Mouse (Mus musculus) spleen, postnatal 4 days (tissue): ENCODE measurements at regions not wholly inside any gene's neighbourhood (a gene's known extent, or its start where the extent isn't known, plus 50 kb on each side); places are given as distances from the start of the nearest gene placed in this dataset.

ENCODE experiments used
- DNase-seq, 2 experiments: peaks; one replicate each; pipeline ENCODE4 v3.0.0; 2022; ENCODE audit warnings: low spot score in 2 of 2

- no peak for DNase-seq
Observed at GRCm38 (mm10) chr5:75762374-75762773, 187.7 kb downstream of the Kit start.

DNA sequence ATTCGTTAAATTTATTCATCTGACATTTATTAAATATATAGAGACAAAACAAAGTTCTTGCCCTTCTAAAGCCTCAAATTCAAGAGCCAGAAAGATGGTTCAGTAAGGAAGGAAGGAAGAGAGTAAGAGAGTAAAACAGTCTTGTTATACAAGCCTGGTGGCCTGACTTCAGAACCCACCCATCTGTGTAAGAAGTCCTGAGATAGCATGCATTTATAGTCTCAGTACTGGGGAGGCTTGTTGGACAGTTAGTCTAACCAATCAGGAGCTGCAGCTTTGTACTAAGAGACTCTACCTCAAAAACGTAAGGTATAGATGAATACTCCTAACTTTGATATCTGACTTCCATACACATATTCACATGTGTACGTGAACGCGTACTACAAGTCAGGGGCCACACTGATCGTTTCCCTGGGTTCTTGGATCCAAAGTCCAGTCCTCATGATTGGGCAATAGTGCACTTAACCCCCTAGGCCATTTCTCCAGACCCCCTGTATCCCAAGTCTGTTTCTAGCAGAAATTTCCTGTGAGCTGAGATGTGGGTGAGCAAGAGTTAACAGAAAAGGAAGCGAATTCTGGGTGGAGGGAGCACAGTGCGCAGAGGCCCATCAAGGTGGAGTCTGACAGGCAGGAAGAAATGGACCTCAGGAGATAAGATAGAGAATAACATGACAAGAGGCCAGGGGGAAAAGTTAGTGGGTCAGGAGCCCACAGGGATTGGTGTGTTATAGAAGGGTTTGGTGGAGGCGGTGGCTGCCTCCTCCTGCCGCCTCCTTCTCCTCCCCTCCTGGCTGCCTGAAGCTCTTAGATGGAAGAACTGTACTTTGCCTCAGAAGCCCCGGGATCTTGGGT, 187.0 kb downstream of the Kit start:
- no peak for DNase-seq

DNA sequence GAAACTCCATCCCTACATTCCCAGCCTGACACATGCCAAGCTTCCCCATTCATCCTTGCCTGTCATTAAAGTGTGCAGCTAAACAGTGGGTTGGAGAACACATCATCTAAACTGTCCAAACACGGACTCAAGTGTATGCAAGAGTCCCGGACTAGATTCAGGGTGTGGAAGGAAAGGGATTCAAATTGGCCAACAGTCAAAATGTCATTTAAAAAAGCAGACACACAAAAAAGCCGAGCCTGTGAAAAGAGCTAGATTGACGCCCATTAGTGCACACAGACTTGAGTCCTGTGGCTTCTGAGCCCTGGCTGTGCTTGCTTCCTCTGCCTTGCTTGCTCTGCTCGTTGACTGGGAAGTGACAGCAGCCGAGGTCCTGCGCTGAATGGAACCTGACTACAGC, 181.5 kb downstream of the Kit start:
- no peak for DNase-seq

DNA sequence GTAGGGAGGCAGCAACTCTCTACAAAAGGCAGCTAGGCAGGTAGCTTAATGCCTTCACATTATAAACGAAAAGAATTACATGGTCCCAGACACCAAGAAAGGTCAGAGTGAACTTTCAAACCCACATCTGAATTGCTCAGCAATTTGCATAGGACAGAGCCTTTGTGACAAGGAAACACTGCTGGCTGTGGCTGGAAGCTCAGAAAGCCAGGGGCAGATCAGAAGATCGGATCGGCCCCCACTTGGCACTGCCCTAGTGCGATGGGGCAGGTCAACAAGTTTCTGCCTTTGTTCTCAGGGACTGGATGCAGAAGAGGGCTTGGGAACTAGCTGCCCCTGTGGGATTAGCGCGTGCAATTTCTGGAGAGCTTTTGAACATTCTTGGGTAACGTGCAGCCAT, 179.6 kb downstream of the Kit start:
- no peak for DNase-seq

DNA sequence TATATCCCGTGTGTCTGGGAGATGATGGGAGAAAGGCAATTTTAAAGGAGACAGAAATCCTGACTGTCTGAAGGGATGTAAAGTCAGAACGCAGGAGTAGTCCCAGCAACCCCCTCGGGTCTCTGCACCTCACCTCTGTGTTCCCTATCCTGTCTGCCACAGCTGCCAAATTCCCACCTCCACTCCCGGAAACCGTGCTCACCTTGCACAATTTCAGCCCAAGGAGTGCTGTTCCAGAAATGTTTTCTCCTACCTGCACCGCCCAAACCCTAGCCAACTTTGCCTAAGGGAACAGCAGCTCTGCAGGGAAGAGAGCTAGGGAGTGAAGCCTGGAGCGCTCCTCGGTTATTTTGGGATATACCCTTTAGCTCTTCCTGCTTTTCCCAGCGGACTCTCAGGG, 170.6 kb downstream of the Kit start:
- DNase-seq = no peak

DNA sequence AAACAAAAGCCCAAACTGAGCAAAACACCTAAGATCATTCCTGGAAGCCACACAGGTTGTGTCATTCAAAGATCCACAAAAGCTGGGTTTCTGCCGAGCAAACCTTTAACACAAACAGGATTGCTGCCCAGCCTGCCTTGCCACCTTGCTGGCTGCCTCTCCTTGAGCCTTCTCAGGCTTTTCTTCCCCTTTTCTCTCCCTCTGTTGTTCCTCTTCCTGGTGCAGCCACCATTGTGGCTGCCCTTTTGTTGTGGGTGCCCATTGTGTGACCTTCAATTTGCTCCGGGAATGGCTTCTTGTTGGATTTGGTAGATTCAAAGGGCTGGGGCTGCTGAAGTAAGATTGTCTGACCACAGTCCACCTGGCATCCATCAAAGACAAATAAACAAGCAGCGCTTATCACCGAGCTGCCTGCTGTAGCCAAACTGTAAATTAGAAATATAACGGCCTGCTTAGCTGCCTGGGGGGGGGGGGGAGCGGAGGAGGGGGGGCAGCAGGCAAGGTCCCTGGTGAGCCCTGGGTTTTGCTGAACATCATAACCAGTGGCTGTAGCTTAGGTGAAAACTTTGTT, 169.8 kb downstream of the Kit start:
- DNase-seq = no peak

GRCm38 (mm10) chr5:75739336-75739735, 164.6 kb downstream of the Kit start:
- DNase-seq = no peak

GRCm38 (mm10) chr5:75738445-75738844, 163.7 kb downstream of the Kit start:
- no peak for DNase-seq

- DNase-seq = no peak
Observed at GRCm38 (mm10) chr5:75737752-75738151, 163.0 kb downstream of the Kit start.

DNA sequence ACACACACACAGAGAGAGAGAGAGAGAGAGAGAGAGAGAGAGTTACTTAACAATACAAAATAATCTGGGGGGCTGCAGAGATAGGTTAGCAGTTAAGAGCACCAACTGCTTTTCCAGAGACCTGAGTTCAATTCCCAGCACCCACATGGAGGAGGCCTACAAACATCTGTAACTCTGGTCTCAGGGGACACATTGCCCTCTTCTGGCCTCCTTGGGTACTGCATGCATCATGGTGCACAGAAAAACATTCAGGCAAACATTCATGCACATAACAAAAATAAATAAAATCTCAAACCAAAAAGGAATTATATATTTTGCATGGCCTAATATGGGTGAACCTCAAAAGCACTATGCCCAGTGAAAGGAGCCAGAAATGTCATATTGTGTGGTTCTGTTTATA, 161.6 kb downstream of the Kit start:
- DNase-seq = no peak

DNA sequence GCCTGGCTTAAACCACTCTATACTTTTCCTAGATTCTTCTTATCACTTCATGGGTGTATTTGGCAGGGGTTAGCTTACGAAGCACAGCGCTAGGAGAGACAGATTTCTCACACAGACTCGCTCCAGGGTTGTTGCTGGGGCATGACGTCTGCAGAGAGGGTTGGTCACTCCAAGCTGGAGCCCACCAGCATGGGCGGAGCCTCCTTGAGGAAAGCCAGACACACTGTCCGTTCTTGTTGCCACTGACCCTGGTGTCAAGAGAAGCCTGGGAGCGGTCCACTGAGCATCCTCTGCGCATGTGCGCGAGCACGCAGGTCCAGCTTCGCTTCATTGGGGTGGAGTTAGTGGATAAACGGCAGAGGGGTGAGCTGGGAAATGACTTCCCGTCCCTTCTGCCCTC, 159.8 kb downstream of the Kit start:
- no peak for DNase-seq

GRCm38 (mm10) chr5:75734043-75734442, 159.3 kb downstream of the Kit start:
- no peak for DNase-seq

GRCm38 (mm10) chr5:75731236-75731635, 156.5 kb downstream of the Kit start:
- DNase-seq = no peak

DNA sequence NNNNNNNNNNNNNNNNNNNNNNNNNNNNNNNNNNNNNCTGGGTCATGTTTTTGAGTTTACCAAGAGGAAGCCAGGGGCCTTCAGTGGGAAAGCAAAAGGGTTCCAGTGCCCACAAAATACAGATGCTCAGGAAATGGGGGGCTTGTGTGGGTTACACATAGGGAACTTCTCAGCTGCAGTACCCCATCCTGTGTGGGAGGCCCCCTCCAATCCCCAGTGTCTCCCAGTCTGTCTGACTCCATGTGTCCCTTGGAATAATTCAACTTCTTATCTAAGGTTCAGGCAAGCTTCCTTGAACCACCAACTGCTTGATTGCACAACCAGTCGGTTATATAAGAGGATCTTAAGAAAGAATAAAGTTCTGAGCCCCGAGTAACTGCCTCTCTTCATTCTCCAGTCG, 156.0 kb downstream of the Kit start:
- DNase-seq = no peak

GRCm38 (mm10) chr5:75721291-75721690, 146.6 kb downstream of the Kit start:
- DNase-seq = no peak

DNA sequence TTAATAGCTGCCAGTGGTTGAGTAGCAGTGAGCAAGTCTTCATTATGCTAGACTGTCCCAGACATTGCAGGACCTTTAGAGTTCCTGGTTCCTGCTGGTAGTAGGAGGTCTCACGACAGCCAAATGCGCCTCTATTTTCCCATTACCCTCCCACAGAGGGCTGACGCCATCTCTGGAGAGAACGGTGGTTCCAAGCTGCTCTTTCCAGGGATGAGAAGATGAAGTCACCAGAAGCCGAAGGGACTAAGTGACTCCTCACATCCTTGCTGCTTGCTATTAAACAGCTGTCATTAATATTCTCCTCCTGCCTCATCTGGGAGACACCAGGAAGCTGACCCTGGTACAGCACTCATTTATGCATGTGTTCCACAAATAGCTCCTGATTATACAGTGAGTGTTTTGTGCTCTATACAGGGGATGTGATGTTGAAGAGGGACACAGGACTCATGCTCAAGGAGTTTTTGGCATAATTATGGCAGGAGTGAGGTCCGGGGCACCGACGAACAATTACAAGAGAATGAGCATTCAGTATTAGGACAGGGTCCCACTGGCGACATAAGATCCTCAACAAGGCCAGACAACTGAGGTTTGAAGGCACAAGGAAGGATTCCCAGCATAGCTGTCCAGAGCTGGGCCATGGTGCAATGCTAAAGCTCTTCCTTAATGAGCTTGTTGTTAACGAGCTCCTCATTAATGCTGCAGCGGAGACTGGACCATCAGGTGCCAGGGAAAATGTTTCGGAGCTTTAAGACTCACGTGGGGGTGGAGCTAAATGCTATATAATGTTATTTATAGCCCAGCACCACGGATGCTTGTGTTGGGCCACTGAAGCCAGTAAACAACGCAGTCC, 145.6 kb downstream of the Kit start:
- DNase-seq = no peak

GRCm38 (mm10) chr5:75718511-75719225, 144.0 kb downstream of the Kit start:
- DNase-seq = no peak
